Mouse (Mus musculus) cerebellum, postnatal 4 days (tissue): ENCODE measurements around the gene Ly86.

ENCODE experiments used
- DNase-seq, 2 experiments: peaks; one replicate each; pipeline ENCODE4 v3.0.0; 2022; ENCODE audit warnings: low spot score in 2 of 2, mixed read lengths in 1 of 2

Ly86 gene

GRCm38 (mm10) chr13:37353016-37353415 lies 8.0 kb downstream of the Ly86 start:
- DNase-seq: no peak

DNA sequence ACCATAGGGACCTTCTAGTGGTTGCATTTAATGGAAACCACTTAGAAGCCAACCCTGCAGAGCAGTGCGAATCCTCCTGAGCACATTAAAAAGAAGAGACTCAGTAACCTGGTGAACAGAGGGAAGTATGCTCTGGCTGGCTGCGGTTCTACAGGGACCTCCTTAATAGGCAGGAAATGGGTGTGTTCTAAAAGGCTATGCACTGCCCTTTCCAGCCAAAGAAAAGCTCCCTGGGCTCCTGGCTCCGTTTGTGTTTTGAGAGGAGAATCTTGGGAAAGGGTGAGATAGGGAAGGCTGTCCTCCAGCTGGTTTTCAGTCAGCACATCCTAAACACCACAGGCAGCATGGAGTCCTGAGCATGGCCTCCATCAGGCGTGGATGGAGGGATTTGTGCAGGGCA lies 8.9 kb downstream of the Ly86 start:
- no peak for DNase-seq

GRCm38 (mm10) chr13:37354432-37354831 lies 9.4 kb downstream of the Ly86 start:
- no peak for DNase-seq

DNA sequence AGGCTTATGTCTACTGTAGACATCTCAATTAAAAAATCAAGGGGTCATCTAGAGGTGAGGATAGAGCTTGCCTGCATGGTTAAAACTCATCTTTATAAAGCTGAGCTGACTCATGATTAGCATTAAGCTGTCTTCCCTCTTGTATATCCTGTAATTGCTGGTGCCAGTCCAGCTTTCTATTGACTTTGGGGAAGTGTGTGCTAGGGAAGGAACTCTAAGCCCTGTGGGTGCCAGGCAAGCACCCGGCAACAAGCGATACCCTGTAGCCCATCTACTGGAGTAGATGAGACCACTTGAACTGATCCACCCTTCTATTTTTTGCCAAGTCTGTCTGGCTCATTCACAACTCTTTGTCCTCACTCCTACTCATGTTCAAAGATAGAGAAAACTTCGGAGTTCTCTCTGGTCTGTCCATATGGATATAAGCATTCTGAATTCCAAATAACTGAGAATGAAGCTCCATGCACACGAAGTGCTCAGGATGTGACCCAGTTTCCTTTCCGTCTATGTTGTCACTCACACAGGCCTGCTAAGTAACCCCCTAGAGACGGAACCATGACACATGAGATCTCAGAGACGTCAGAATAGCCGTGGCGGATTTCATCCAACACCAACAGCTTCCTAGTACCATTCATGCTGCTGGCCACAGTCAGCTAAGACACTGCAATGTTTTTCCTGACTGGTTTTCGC lies 10.8 kb downstream of the Ly86 start:
- DNase-seq: no peak

GRCm38 (mm10) chr13:37356549-37356948 lies 11.5 kb downstream of the Ly86 start:
- no peak for DNase-seq

DNA sequence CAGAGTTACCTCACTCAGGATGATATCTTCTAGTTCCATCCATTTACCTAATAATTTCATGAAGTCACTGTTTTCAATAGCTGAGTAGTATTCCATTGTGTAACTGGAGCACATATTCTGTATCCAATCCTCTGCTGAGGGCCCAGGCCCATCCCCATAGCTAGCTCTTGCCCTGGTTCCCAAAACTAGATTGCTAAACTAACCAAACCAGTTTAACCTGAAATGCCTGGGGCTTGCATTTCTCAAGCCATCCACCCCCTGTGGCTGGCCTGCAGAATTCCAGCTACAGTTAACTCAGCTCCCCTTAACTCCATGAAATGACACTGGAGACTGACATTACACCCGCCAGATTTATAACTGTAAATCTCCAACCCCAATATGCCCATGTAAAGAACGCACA lies 13.1 kb downstream of the Ly86 start:
- DNase-seq: no peak

GRCm38 (mm10) chr13:37361249-37361648 lies 16.2 kb downstream of the Ly86 start:
- DNase-seq: no peak

DNA sequence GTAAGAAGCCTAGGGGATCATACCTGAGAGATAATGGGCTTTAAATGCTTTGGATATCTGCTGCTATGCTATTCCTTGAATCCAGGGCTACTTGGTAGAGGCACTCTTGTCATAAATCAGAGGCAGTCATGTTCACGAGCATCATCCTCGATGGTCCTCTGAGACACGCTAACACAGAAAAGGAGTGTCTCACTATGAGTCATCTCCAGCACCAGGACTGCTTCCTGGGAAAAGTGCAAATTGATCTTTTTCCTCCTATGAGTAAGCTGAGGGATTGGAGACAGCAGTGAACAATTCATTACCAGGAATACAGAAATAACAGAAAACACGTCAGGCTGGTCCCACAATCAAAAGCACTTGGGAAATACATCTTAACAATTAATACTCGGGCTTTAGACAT lies 19.3 kb downstream of the Ly86 start:
- no peak for DNase-seq

GRCm38 (mm10) chr13:37376411-37376810 lies 31.4 kb downstream of the Ly86 start:
- DNase-seq: no peak

GRCm38 (mm10) chr13:37388222-37389202 lies 43.5 kb downstream of the Ly86 start:
- DNase-seq: peak in 1 of 2 experiments; percentile 55

- no peak for DNase-seq
Observed at GRCm38 (mm10) chr13:37389296-37389695, 44.3 kb downstream of the Ly86 start.

DNA sequence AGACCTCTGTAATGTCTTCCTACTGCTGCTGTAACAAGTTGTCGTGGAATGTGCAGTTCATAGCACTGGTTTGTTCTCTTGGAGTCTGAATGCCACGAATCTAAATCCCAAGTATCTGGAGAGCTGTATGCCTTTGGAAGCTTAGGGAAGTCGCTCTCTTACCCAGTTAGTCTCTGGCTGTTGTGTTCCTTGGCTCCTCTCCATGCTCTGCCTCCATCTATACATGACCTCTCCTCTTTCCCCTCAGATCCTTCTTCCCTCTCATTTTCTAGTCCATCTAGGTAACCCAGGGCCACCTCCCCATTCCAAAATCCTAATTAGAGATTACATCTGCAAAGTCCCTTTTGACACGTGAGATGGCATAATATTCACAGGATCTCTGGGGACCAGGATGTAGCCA lies 53.8 kb downstream of the Ly86 start:
- DNase-seq: no peak

DNA sequence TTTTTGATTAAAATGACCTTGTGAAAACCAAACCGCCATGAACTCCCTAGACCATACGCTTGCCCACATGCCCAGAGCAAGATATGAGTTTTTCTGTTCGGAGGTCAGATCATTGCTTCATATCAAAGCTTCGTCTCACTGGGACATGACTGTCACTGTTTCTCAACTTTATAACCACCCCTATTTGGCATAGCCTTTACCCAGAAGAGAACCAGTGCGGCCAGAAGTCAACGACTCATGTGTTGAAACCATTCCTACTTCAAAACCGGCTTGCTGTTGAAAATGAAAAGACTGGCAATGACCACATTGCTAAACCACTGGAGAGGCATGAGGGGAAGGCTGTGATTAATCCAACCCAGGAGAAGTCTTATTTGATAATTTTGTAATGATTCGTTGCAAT lies 54.3 kb downstream of the Ly86 start:
- no peak for DNase-seq

DNA sequence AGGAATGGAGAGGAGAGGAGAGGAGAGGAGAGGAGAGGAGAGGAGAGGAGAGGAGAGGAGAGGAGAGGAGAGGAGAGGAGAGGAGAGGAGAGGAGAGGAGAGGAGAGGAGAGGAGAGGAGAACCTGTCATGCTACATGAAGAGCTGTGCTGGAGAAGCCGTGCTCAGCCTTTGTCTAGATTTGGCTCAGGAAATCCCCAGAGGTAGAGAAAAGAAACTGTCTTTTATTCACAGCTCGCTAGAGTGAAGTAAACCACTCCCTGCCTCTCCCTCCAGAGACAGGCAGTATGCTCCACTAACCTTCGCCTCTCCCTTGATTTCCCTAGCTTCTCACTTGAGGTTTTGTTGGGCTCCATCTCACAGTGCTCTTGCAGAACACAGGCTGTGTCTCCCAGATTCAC lies 57.4 kb downstream of the Ly86 start:
- no peak for DNase-seq

DNA sequence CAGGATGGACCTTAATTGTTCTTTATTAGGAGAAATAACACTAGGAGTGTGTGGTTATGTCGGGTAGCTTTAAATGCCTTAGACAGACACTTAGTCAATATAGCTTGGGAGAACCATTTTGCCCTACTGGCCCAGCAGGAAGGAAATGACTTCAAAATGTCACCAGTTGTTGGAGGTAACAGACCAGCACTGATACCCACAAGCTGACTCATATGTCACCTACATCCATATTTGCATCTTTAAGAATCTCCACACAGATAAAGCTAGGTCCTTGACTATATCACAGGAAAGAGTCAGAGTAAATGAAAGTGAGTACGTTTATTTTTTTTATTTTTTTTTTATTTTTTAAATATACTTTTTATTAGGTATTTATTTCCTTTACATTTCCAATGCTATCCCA lies 58.7 kb downstream of the Ly86 start:
- DNase-seq: no peak

DNA sequence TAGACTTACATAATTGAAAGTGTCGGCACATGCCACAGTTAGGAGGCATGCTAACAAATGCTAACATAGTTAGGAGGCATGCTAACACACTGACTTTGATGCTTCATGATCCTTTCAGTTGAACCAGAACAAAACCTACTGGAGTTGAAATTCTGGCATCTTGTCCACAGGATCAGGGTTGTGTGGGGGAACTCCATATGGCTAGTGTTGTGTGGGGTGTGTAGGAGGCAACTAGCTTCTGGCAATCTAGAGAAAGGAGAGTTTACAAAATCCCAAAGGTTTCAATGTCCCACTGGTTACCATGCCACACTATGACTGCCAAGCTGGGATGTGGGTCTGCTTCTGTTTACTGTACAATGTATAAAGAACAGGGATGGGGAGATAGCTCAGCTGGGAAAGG lies 70.7 kb downstream of the Ly86 start:
- DNase-seq: no peak

- no peak for DNase-seq
Observed at GRCm38 (mm10) chr13:37423416-37423815, 78.4 kb downstream of the Ly86 start.

DNA sequence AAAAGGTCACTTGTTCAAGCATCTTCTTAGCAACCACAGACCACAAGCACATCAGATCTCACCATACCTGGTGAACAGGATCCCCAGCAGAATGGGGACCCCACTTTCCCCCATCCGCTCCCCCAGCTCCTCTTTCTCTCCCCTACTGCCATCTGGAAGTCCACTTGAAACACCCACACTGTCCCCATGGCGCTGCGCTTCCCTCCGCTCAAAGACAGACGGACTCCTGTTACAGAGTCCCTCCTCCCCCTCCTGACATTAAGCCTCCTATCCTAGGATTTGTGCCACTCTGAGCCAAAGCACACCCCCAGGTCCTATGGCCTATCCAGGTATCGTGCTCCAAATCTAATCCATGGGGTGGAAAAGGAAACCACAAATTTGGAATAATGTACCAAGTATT lies 79.9 kb downstream of the Ly86 start:
- no peak for DNase-seq

DNA sequence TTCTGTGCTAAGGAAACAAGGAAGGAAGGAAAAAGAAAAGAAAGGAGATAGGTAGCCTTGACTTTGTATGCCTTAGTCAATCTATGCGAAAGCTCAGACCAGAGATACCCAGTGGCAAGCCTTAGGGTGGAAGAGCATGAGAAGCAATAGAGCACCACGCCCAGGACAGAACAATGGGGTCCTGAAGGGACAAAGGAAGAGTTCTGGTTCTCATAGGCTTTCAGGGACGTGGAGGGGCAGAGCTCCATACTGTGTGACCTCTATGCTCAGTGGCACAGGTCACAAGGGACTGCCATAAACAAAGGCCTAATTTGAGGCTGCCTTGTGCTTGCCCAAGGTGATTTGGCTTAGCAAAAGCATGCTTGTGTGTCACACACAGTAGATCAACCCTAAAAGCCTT lies 80.4 kb downstream of the Ly86 start:
- DNase-seq: no peak

DNA sequence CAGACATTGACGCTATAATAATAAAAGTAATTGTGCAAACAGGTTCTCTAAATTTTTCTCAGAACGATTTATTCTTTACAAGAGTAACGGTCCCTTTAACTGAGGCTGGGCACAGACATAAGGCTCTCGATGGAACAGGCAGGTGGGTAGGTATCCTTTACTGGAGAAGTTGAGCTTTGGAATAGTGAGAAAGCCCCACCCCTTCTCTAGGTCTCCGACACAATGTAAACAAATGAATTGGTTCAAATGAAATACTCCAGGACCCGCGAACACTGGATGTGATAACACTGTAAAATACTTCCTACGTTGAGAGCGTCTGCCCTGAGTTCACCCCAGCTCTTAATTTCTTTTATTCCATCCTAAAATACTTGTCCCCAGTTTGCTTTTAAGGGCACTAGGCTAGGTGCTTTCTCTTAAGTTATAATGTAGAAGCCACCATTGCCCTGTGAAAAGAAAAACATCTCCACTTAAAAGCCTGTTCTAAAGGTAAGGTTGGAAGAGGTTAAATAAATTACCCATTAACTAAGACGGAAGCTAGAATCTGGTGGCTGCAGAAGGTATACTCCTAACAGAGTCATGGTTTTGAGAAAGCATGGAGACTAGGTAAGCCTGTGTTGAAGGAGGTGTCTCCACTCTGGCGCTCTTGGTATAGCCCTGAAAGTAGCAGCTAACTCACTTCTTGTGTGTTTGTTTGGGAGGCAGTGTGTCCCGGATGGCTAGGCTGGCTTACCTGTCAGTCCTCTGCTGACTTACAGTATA lies 81.7 kb downstream of the Ly86 start:
- DNase-seq: no peak

- no peak for DNase-seq
Observed at GRCm38 (mm10) chr13:37428496-37428895, 83.5 kb downstream of the Ly86 start.

GRCm38 (mm10) chr13:37429661-37430271 lies 84.8 kb downstream of the Ly86 start:
- no peak for DNase-seq
